Mouse (Mus musculus): Measurements from ENCODE around the gene Fancm. TPM values are rescaled to one million over a fixed set of nuclear protein-coding genes. Genes with fewer than 3 reads are reported as not detected.
"Not testable (repeated sequence)": the region's sequence is repeated elsewhere in the genome, so short reads cannot be mapped to it uniquely, and the experiment has no call there.

The Fancm gene
- total RNA-seq (2021) = 1 to 10 TPM; 6.9 to 9.2 TPM
- 2.1 and 2.5 TPM in 2 replicates for polyA plus RNA-seq (2012; rRNA removed)
- long read RNA-seq = 0 reads

GRCm38 (mm10) chr12:65075085-65075732 lies at the start of gene Fancm:
Fancm (plus strand) TSS chr12:65075603.
- peak; percentile 93 for DNase-seq

GRCm38 (mm10) chr12:65035839-65036189 lies 39.6 kb upstream of the Fancm start:
- DNase-seq = no peak

- peak; percentile 94 for DNase-seq
Measured at GRCm38 (mm10) chr12:65036190-65036870, 39.1 kb upstream of the Fancm start, which contains the start of gene Prpf39. Prpf39 (plus strand) TSS chr12:65036333.

GRCm38 (mm10) chr12:65036892-65037545 lies 38.4 kb upstream of the Fancm start:
- peak; percentile 7 for DNase-seq

- DNase-seq = peak; percentile 58
Measured at GRCm38 (mm10) chr12:65037546-65037937, 37.9 kb upstream of the Fancm start.

- no peak for DNase-seq
Measured at GRCm38 (mm10) chr12:65048799-65049198, 26.6 kb upstream of the Fancm start.

GRCm38 (mm10) chr12:65058203-65058602 lies 17.2 kb upstream of the Fancm start:
- DNase-seq = no peak

- no peak for DNase-seq
Measured at GRCm38 (mm10) chr12:65061082-65061481, 14.3 kb upstream of the Fancm start.

GRCm38 (mm10) chr12:65065241-65065640 lies 10.2 kb upstream of the Fancm start:
- DNase-seq = no peak

GRCm38 (mm10) chr12:65066234-65066633 lies 9.2 kb upstream of the Fancm start:
- DNase-seq = no peak

- DNase-seq = no peak
Measured at GRCm38 (mm10) chr12:65068409-65068808, 7.0 kb upstream of the Fancm start.

- no peak for DNase-seq
Measured at GRCm38 (mm10) chr12:65072911-65073610, 2.3 kb upstream of the Fancm start.

- DNase-seq = peak; percentile 99
Measured at GRCm38 (mm10) chr12:65073611-65074178, 1.7 kb upstream of the Fancm start, which contains the start of gene Fkbp3. Fkbp3 (minus strand) TSS chr12:65074007.

- DNase-seq = no peak
Measured at GRCm38 (mm10) chr12:65074651-65075050, 752 bp upstream of the Fancm start.

GRCm38 (mm10) chr12:65075733-65076310 lies 419 bp downstream of the Fancm start:
- DNase-seq = no peak

- no peak for DNase-seq
Measured at GRCm38 (mm10) chr12:65076906-65077305, 1.5 kb downstream of the Fancm start.

GRCm38 (mm10) chr12:65108746-65109145 lies 33.3 kb downstream of the Fancm start:
- DNase-seq = no peak

- DNase-seq = no peak
Measured at GRCm38 (mm10) chr12:65111503-65111902, 36.1 kb downstream of the Fancm start.

GRCm38 (mm10) chr12:65112811-65113210 lies 37.4 kb downstream of the Fancm start:
- DNase-seq = no peak

- DNase-seq = no peak
Measured at GRCm38 (mm10) chr12:65113925-65114324, 38.5 kb downstream of the Fancm start.

GRCm38 (mm10) chr12:65114978-65115377 lies 39.6 kb downstream of the Fancm start:
- DNase-seq = not testable (repeated sequence)

GRCm38 (mm10) chr12:65118968-65119367 lies 43.6 kb downstream of the Fancm start:
- DNase-seq = no peak
